ENCODE assay signal across 9 mouse cellular contexts in genomic region chr16:86644912-86645312, GRCm38 (mm10).
DNase-seq lines count a peak whose midpoint lies in the region; ATAC-seq lines count a peak whose summit lies in the region.
"Had no signal": no experiment of that assay in that cellular context is flagged by ENCODE, and none has a peak within 500 bp of the region (broad histone marks: within the 10 kb centered on the region; RNA-seq: fewer than 3 reads in every experiment).

No protein-coding gene starts in this region.

- H3K4me1 ChIP-seq in embryonic facial prominence, embryonic 10.5 days = no peaks in the 10 kb centered on the region
- H3K4me1 ChIP-seq in midbrain, embryonic 15.5 days = no peaks in the 10 kb centered on the region
- H3K4me1 ChIP-seq: liver, embryonic 13.5 days had no signal

- H3K27me3 ChIP-seq in embryonic facial prominence, embryonic 10.5 days (replicated peaks; ENCODE audit: low read depth, poor library complexity, severe bottlenecking) = no peaks in the 10 kb centered on the region
- H3K27me3 ChIP-seq in midbrain, embryonic 15.5 days (replicated peaks) = no peaks in the 10 kb centered on the region
- H3K27me3 ChIP-seq: liver, embryonic 13.5 days had no signal

- H3K9ac ChIP-seq in midbrain, embryonic 15.5 days = no peak overlapping the region
- H3K9ac ChIP-seq: liver, embryonic 13.5 days had no signal

- peak; percentile 89 for ATAC-seq in midbrain, embryonic 15.5 days (replicated peaks)
- ATAC-seq in erythroblast, adult 5-6 weeks (replicated peaks; ENCODE audit: low FRiP score, poor library complexity, severe bottlenecking) = no peak

- no peak overlapping the region for H3K4me3 ChIP-seq in embryonic facial prominence, embryonic 10.5 days
- no peak overlapping the region for H3K4me3 ChIP-seq in midbrain, embryonic 15.5 days
- H3K4me3 ChIP-seq: liver, embryonic 13.5 days had no signal

- DNase-seq in left cerebral cortex, adult 11 months (ENCODE audit: low spot score) = peak; percentile 76
- DNase-seq in left cerebral cortex, adult 8-10 months (ENCODE audit: low spot score in 2 of 2) = no peak
- DNase-seq in NIH3T3 (ENCODE audit: low read depth) = peak; percentile 94
- DNase-seq in embryonic facial prominence, embryonic 10.5 days (ENCODE audit: low spot score) = peak; percentile 9
- DNase-seq in heart, postnatal 4 days = peak; percentile 33
- DNase-seq in layer of hippocampus, adult 8-10 months (ENCODE audit: low spot score in 2 of 2) = peak; percentile 20 to 37
- DNase-seq: liver, embryonic 13.5 days had no signal

- H3K9me3 ChIP-seq in embryonic facial prominence, embryonic 10.5 days = no peaks in the 10 kb centered on the region
- H3K9me3 ChIP-seq in midbrain, embryonic 15.5 days = no peaks in the 10 kb centered on the region
- H3K9me3 ChIP-seq: liver, embryonic 13.5 days had no signal

- 0 out of 2 replicates have a peak overlapping the region, but pooled peaks have one; percentile 14 for H3K27ac ChIP-seq in embryonic facial prominence, embryonic 10.5 days (replicated peaks)
- no peak overlapping the region for H3K27ac ChIP-seq in midbrain, embryonic 15.5 days
- H3K27ac ChIP-seq: liver, embryonic 13.5 days had no signal

- no peak overlapping the region for H3K4me2 ChIP-seq in midbrain, embryonic 15.5 days
- H3K4me2 ChIP-seq: liver, embryonic 13.5 days had no signal

- 49% methylated on average over 2 of the region's 2 CpGs for WGBS in embryonic facial prominence, embryonic 10.5 days
- WGBS in midbrain, embryonic 15.5 days = 71% methylated on average over 2 of the region's 2 CpGs

- H3K36me3 ChIP-seq in embryonic facial prominence, embryonic 10.5 days (replicated peaks) = no peaks in the 10 kb centered on the region
- H3K36me3 ChIP-seq in midbrain, embryonic 15.5 days (replicated peaks) = no peaks in the 10 kb centered on the region
- H3K36me3 ChIP-seq: liver, embryonic 13.5 days had no signal

Comparison
In these comparisons a context has a peak if more than half of its experiments do, and no peak if none do; other contexts are left out.
1. DNase-seq: peak in left cerebral cortex, adult 11 months (single experiment), NIH3T3 (single experiment), embryonic facial prominence, embryonic 10.5 days (single experiment), heart, postnatal 4 days (single experiment) and layer of hippocampus, adult 8-10 months (2 of 2); none in left cerebral cortex, adult 8-10 months (0 of 2).